Mouse (Mus musculus): Measurements from ENCODE around the gene Ndufs6. TPM values are rescaled to one million over a fixed set of nuclear protein-coding genes. Genes with fewer than 3 reads are reported as not detected.

Ndufs6 gene
- total RNA-seq, 2 experiments from 2014 or later = 126 to 131 TPM

Other genes starting within 250 kb of the Ndufs6 start
- gene Irx4, start 68.1 kb downstream of the Ndufs6 start, total RNA-seq (2021) = not detected
- 10 to 100 TPM; 26.7 to 31.2 TPM for gene Mrpl36, start within 50 bp of the Ndufs6 start, total RNA-seq (2021)
- gene Lpcat1, start 138.7 kb upstream of the Ndufs6 start, total RNA-seq (2021) = 100 to 1,000 TPM in 1 of 2 experiments, 10 to 100 TPM in 1; 95.5 to 106 TPM
- under 1 TPM; 0.14 to 0.36 TPM for gene Slc6a3, start 208.2 kb upstream of the Ndufs6 start, total RNA-seq (2021)

All from left cerebral cortex, postnatal 4 days (tissue).